Mouse (Mus musculus): ENCODE results near the gene 4930452B06Rik.

- TF ChIP-seq CTCF (IDR thresholded peaks at IDR 0.05; ENCODE audit: insufficient read depth, low read length) = no peak
- TF ChIP-seq POLR2A (IDR thresholded peaks at IDR 0.05; ENCODE audit: borderline replicate concordance, extremely low read depth, low read depth, low read length) = no peak
These were observed 23.4 kb upstream of the 4930452B06Rik start for GRCm38 (mm10) chr14:8689451-8689850.
